Mouse (Mus musculus): ENCODE measurements around the gene Rapgef4.

DNA sequence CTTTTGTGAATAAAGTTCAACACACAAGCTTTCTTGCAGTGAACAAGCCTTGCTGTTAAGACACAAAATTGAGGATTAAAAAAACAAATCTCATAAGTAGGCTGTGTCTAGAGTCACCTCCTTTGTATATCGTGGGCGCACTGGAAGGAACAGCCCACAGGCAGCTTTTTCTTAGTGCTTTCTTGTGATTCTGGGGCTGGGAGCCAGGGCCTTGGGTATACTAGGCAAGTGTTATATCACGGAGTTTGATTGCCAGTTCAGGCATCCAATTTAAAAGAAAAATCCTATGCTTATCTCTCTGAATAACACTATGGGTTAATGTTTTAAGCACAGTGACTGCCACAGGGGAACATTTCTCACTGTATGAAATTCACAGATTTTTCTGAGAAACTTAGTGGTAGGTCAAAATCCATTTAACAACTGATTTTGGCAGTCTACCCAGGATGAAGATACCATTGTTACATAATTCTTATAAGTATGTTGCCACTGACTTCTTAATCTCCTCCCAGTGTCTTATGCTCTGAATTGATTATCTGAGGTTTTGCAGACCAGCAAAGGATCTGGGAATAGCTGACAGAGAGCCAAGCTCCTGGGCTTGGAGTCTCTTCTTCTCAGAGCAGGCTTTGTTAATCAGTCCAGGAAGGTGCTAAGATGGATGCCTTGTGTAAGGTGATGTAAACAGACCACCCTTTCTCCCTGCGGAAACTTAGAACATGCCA, 225.6 kb downstream of the Rapgef4 start:
- TF ChIP-seq CTCF (IDR thresholded peaks at IDR 0.05; ENCODE audit: low read depth), result no peak
- TF ChIP-seq EP300 (optimal IDR thresholded peaks at IDR 0.05), result no peak

Measured in stomach, postnatal 0 days (tissue).